Mouse (Mus musculus): ENCODE data around the gene Lctl. TPM values are rescaled to one million over a fixed set of nuclear protein-coding genes. Genes with fewer than 3 reads are reported as not detected.

Lctl gene
- total and polyA plus RNA-seq, 3 experiments, result 0.21 to 0.38 TPM; not detected in 1

GRCm38 (mm10) chr9:64068571-64068970 is 48.4 kb upstream of the Lctl start:
- H3K4me1 ChIP-seq (ENCODE audit: control insufficient read depth in 1 of 2, insufficient read depth in 2 of 2), result peaks cover 0 to 6% of the 10 kb centered on the region in 2 experiments; a peak in 1 of 4 replicates
- TF ChIP-seq TCF12 (IDR thresholded peaks at IDR 0.05; ENCODE audit: low read depth, low read length) (no peak), SMC3 (IDR thresholded peaks at IDR 0.05; ENCODE audit: low read depth, low read length) (no peak), MAFK (IDR thresholded peaks at IDR 0.05; ENCODE audit: insufficient replicate concordance, low read length) (no peak), ZKSCAN1 (IDR thresholded peaks at IDR 0.05; ENCODE audit: borderline replicate concordance, low read depth, low read length) (no peak), MXI1 (IDR thresholded peaks at IDR 0.05; ENCODE audit: low read depth, low read length) (no peak), RCOR1 (conservative IDR thresholded peaks at IDR 0.05; ENCODE audit: low read depth, low read length) (no peak), ETS1 (conservative IDR thresholded peaks at IDR 0.05; ENCODE audit: low read depth, low read length) (no peak), USF2 (conservative IDR thresholded peaks at IDR 0.05; ENCODE audit: low read depth, low read length) (no peak), RAD21 (IDR thresholded peaks at IDR 0.05; ENCODE audit: low read depth, low read length) (no peak), MYC (IDR thresholded peaks at IDR 0.05; ENCODE audit: low read depth, low read length) (no peak), HCFC1 (IDR thresholded peaks at IDR 0.05; ENCODE audit: low read depth, low read length) (no peak), KAT2A (IDR thresholded peaks at IDR 0.05; ENCODE audit: insufficient replicate concordance, low read length) (no peak), NELFE (IDR thresholded peaks at IDR 0.05; ENCODE audit: low read depth, low read length) (no peak)
- peaks cover 24% of the 10 kb centered on the region for H3K27me3 ChIP-seq (replicated peaks)
- H3K9ac ChIP-seq (ENCODE audit: insufficient read depth, low read depth), result no peak overlapping the region
- no peak overlapping the region for H3K4me2 ChIP-seq (ENCODE audit: insufficient read depth, low read depth, poor library complexity, severe bottlenecking)
- no peak overlapping the region for H3K27ac ChIP-seq (ENCODE audit: insufficient read depth, low read depth)
- H3K36me3 ChIP-seq (replicated peaks in 1 of 2; ENCODE audit: control insufficient read depth in 1 of 2, insufficient read depth in 1 of 2, low read length in 1 of 2), result no peaks in the 10 kb centered on the region
- no peak overlapping the region for H3K4me3 ChIP-seq (replicated peaks in 1 of 3; ENCODE audit: low read depth in 2 of 3, low read length in 2 of 3, poor library complexity in 1 of 3)
- dilution Hi-C loops (cut with MboI; ENCODE audit: extremely low pct_ligation_motif_present, extremely low pct_unique_long_range_greater_than_20kb, low sequenced_read_pairs), result no loop called here
- no peaks in the 10 kb centered on the region for H3K9me3 ChIP-seq (replicated peaks; ENCODE audit: low read length)
- H3K79me2 ChIP-seq (replicated peaks; ENCODE audit: control insufficient read depth, extremely low read depth, insufficient read depth, poor library complexity, severe bottlenecking), result no peaks in the 10 kb centered on the region
- in situ Hi-C loops (cut with MboI; ENCODE audit: low pct_ligation_motif_present, low pct_unique_long_range_greater_than_20kb, low sequenced_read_pairs), result no loop called here
- DNase-seq (ENCODE audit: extremely low read depth), result no peak

- in situ Hi-C loops (cut with MboI; ENCODE audit: low pct_ligation_motif_present, low pct_unique_long_range_greater_than_20kb, low sequenced_read_pairs), result no loop called here
- Histone ChIP-seq H3K9me3 (replicated peaks; ENCODE audit: low read length) (no peaks in the 10 kb centered on the region), H3K36me3 (replicated peaks in 1 of 2; ENCODE audit: control insufficient read depth in 1 of 2, insufficient read depth in 1 of 2, low read length in 1 of 2) (no peaks in the 10 kb centered on the region), H3K79me2 (replicated peaks; ENCODE audit: control insufficient read depth, extremely low read depth, insufficient read depth, poor library complexity, severe bottlenecking) (no peaks in the 10 kb centered on the region), H3K27ac (ENCODE audit: insufficient read depth, low read depth) (no peak overlapping the region), H3K4me1 (ENCODE audit: control insufficient read depth in 1 of 2, insufficient read depth in 2 of 2) (peaks cover 0 to 6% of the 10 kb centered on the region in 2 experiments; a peak in 1 of 4 replicates), H3K27me3 (replicated peaks) (peaks cover 24% of the 10 kb centered on the region), H3K9ac (ENCODE audit: insufficient read depth, low read depth) (no peak overlapping the region), H3K4me3 (replicated peaks in 1 of 3; ENCODE audit: low read depth in 2 of 3, low read length in 2 of 3, poor library complexity in 1 of 3) (no peak overlapping the region), H3K4me2 (ENCODE audit: insufficient read depth, low read depth, poor library complexity, severe bottlenecking) (no peak overlapping the region)
- dilution Hi-C loops (cut with MboI; ENCODE audit: extremely low pct_ligation_motif_present, extremely low pct_unique_long_range_greater_than_20kb, low sequenced_read_pairs), result no loop called here
- no peak for DNase-seq (ENCODE audit: extremely low read depth)
- TF ChIP-seq E2F4 (IDR thresholded peaks at IDR 0.05; ENCODE audit: insufficient replicate concordance, low read depth, low read length), result no peak
- TF ChIP-seq EP300 (IDR thresholded peaks at IDR 0.05; ENCODE audit: low read length), result no peak
- no peak for TF ChIP-seq KAT2A (IDR thresholded peaks at IDR 0.05; ENCODE audit: insufficient replicate concordance, low read length)
- no peak for TF ChIP-seq SMC3 (IDR thresholded peaks at IDR 0.05; ENCODE audit: low read depth, low read length)
- TF ChIP-seq HCFC1 (IDR thresholded peaks at IDR 0.05; ENCODE audit: low read depth, low read length), result no peak
- TF ChIP-seq ZC3H11A (IDR thresholded peaks at IDR 0.05; ENCODE audit: low read depth, low read length), result no peak
Observed at GRCm38 (mm10) chr9:64069131-64069530, 47.8 kb upstream of the Lctl start.
